Mouse (Mus musculus) myocyte (in vitro differentiated cells): ENCODE results near the gene Fto.

Source experiments
- CEBPB ChIP-seq: IDR thresholded peaks from 2 replicates; pipeline ENCODE4 v1.6.1; 2011; ENCODE audit warnings: mild to moderate bottlenecking, moderate library complexity; ENCODE audit not compliant: poor library complexity, insufficient read depth, severe bottlenecking
- E2F4 ChIP-seq: IDR thresholded peaks from one replicate; pipeline ENCODE4 v1.6.1; 2011; ENCODE audit warnings: mild to moderate bottlenecking, control low read depth, moderate library complexity; ENCODE audit not compliant: insufficient read depth
- MAX ChIP-seq: IDR thresholded peaks from one replicate; pipeline ENCODE4 v1.6.1; 2011; ENCODE audit warnings: low read depth, mild to moderate bottlenecking, control low read depth
- MYOD1 ChIP-seq, 3 experiments: IDR thresholded peaks; one replicate each; pipeline ENCODE4 v1.6.1; 2011; ENCODE audit warnings: control low read depth in 2 of 3, low read depth in 2 of 3, mild to moderate bottlenecking in 2 of 3, moderate library complexity in 1 of 3; ENCODE audit not compliant: insufficient read length in 2 of 3, control insufficient read depth in 1 of 3
- MYOG ChIP-seq, 3 experiments: IDR thresholded peaks; one replicate each; pipeline ENCODE4 v1.6.1; 2011; ENCODE audit warnings: control low read depth in 2 of 3, low read depth in 2 of 3, mild to moderate bottlenecking in 2 of 3; ENCODE audit not compliant: insufficient read length in 2 of 3, control insufficient read depth in 1 of 3, insufficient read depth in 1 of 3
- POLR2A ChIP-seq: IDR thresholded peaks from one replicate; pipeline ENCODE4 v1.6.1; 2011; ENCODE audit warnings: low read depth, mild to moderate bottlenecking, control low read depth, moderate library complexity; ENCODE audit not compliant: insufficient read length
- POLR2AphosphoS2 ChIP-seq: IDR thresholded peaks from one replicate; pipeline ENCODE4 v1.6.1; 2011; ENCODE audit warnings: low read depth, control low read depth; ENCODE audit not compliant: insufficient read length
- REST ChIP-seq: IDR thresholded peaks from one replicate; pipeline ENCODE4 v1.6.1; 2011; ENCODE audit warnings: mild to moderate bottlenecking, control low read depth, moderate library complexity; ENCODE audit not compliant: insufficient read depth, insufficient read length
- TCF12 ChIP-seq: IDR thresholded peaks from one replicate; pipeline ENCODE4 v1.6.1; 2011; ENCODE audit warnings: mild to moderate bottlenecking, control low read depth; ENCODE audit not compliant: poor library complexity, insufficient read depth, severe bottlenecking
- USF1 ChIP-seq: IDR thresholded peaks from one replicate; pipeline ENCODE4 v1.6.1; 2011; ENCODE audit warnings: low read depth, mild to moderate bottlenecking, control low read depth, moderate library complexity

GRCm38 (mm10) chr8:91488784-91489450 is 175.6 kb downstream of the Fto start:
- TF ChIP-seq E2F4 (no peak), MAX (no peak), POLR2A (no peak), TCF12 (no peak), CEBPB (no peak), USF1 (no peak), POLR2AphosphoS2 (no peak), MYOG (IDR thresholded peaks at IDR 0.05; ENCODE audit: control insufficient read depth in 1 of 3, insufficient read depth in 1 of 3, insufficient read length in 2 of 3, low read depth in 2 of 3) (no peak), REST (no peak), MYOD1 (IDR thresholded peaks at IDR 0.05; ENCODE audit: control insufficient read depth in 1 of 3, insufficient read length in 2 of 3, low read depth in 2 of 3) (no peak)
